Mouse (Mus musculus) kidney, adult 2 months (tissue): Measurements from ENCODE around the gene Ttf1.

Source experiments
- CTCF ChIP-seq: fragments of 200-500 bp; conservative IDR thresholded peaks from 2 replicates; pipeline ENCODE4 v1.5.1; 2011; ENCODE audit warnings: low read depth, mild to moderate bottlenecking, control low read depth, low read length, moderate library complexity, mixed read lengths; ENCODE audit not compliant: insufficient read depth, insufficient read length
- POLR2A ChIP-seq: fragments of 200-500 bp; IDR thresholded peaks from one replicate; pipeline ENCODE4 v1.6.1; 2011; ENCODE audit warnings: low read depth, low read length, control low read depth

- no peak for TF ChIP-seq CTCF
- no peak for TF ChIP-seq POLR2A
Observed at GRCm38 (mm10) chr2:29018680-29019079, 41.4 kb upstream of the Ttf1 start.
